Mouse (Mus musculus) retina, postnatal 1 day (tissue): ENCODE data around the gene Arhgap15.

ENCODE experiments used
- DNase-seq: peaks from one replicate; pipeline ENCODE4 v3.0.0-alpha.2; 2012

Gene Arhgap15

GRCm38 (mm10) chr2:43783759-43784735, 35.4 kb downstream of the Arhgap15 start:
- DNase-seq, result peak; percentile 64

GRCm38 (mm10) chr2:43786101-43786500, 37.5 kb downstream of the Arhgap15 start:
- peak; percentile 91 for DNase-seq

- DNase-seq, result peak; percentile 75
Measured at GRCm38 (mm10) chr2:43787141-43787540, 38.5 kb downstream of the Arhgap15 start.

- DNase-seq, result no peak
Measured at GRCm38 (mm10) chr2:43788484-43788883, 39.9 kb downstream of the Arhgap15 start.

- DNase-seq, result peak; percentile 18
Measured at GRCm38 (mm10) chr2:43790049-43790693, 41.5 kb downstream of the Arhgap15 start.

DNA sequence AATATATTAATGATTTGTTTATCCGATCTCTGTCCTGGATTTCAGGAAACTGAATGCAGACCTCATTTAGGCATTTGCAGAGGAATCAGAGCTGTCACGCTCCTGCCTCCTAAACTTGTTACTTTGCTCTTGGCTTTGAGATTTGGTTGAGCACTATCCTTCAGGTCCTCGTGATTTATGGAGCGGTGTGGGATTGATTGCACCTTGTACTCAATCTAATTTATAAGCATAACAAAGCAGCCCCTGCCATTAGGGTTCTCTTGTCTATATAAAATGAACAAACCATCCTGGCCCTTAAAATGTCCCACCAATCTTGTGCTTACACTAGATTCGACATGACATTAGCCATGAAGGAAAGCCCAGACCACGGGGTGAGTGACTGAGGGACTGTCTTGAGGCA, 43.0 kb downstream of the Arhgap15 start:
- no peak for DNase-seq

GRCm38 (mm10) chr2:43793105-43793504, 44.5 kb downstream of the Arhgap15 start:
- DNase-seq, result no peak

GRCm38 (mm10) chr2:43794700-43795099, 46.1 kb downstream of the Arhgap15 start:
- DNase-seq, result no peak

DNA sequence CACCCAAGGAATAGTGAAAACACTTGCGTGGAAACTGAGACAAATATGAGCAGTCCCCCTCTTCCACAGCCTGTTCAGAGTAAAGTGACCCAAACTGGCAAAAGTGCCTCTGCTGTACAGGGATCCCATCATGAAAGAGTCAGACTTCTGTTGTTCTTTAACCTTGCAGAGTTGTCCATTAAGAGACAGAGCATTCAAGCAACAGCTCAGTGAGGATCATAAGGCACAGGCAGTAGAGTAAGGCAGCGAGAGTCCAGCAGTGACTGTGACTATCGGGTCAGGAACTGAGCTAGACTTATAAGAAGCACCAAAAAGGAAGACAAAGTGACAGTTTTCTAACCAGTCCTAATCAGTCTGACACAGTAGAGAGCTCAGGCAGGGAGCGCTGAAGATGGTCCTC, 47.8 kb downstream of the Arhgap15 start:
- DNase-seq, result no peak

GRCm38 (mm10) chr2:43805960-43806744, 57.5 kb downstream of the Arhgap15 start:
- DNase-seq, result peak; percentile 43

- DNase-seq, result no peak
Measured at GRCm38 (mm10) chr2:43815896-43816787, 67.5 kb downstream of the Arhgap15 start.

DNA sequence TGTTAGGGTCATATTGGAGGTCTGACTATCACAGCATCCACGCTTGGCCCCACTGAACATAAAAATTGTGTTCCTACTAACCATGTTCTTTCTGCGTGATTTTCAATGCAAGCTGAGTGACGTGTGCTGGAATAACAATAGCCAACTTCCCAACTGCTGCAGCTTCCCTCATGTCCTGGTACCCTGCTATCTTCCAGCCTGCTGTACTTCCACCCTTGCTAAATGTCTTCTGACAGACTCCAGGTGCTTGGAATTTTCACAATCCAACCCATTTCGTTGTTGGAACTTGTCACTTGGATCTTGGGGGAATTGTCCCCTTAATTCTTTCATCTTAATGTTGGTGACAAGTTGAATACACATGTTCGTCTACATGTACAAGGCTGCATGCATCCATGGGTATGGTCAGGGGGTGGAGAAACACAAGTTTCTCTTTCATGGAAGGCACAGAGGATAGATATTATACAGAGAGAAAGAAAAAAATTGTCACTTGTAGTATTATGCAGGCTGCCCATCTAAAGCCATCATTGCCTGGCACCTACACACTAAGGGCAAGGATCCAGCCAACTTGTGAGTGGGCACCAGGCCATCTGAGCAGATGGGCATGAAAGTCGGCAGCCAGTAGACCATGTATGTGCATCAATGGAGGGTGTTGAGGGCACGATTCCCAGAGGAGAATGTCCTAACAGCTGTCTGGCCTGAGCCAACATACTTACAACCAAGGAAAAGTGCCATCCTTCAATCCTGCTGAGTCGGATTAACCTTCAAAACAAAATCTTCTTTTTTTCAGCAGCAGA, 68.4 kb downstream of the Arhgap15 start:
- DNase-seq, result no peak

DNA sequence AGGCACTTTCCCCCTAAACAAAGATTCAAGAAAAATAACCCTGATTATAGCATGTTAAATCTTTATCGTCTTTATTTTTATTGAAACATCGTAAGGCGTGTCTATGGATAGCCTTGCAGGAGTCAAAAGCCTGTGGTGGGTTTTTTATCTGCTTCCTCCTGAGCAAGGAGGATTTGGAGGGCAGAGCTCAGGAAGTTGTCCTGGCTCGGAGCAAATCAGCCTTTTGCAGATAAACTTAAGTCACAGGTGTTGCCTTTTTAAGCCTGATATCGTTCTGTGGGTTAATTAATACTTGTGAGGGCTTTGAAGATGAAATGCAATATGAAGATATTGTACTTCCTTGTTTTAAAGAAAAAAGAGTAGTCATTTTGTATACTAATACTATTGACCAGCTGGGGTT, 87.3 kb downstream of the Arhgap15 start:
- DNase-seq, result no peak

- no peak for DNase-seq
Measured at GRCm38 (mm10) chr2:43841644-43842043, 93.0 kb downstream of the Arhgap15 start.

- peak; percentile 52 for DNase-seq
Measured at GRCm38 (mm10) chr2:43851195-43851594, 102.6 kb downstream of the Arhgap15 start.

- DNase-seq, result no peak
Measured at GRCm38 (mm10) chr2:43862709-43863108, 114.1 kb downstream of the Arhgap15 start.

DNA sequence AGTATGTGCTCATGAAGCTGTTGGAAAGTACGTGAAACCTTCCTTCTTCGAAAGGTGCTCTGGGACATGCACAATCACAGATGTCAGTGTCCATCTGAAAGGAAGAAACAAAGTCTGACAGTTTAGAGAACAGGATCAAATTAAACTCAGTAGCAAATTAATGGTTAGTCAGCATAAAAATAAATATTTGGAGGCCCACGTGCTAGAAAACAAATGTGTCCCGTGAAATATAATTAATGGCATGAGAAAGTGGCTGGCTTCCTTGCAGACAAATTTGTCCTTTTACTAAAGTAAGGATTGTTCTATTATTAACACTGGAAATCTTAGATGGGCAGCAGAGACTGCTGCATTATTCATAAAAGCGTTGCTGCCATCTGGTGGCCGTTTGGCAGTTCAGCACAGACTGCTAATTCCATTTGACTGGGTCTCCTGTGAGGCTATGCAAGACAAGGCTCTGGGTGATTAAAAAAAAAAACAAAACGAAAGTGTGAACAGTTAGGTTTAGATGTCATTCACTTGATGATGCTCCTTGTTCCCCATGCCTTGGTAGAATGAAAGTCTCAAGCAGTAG, 153.9 kb downstream of the Arhgap15 start:
- peak; percentile 84 for DNase-seq

- DNase-seq, result no peak
Measured at GRCm38 (mm10) chr2:43907496-43907895, 158.9 kb downstream of the Arhgap15 start.

DNA sequence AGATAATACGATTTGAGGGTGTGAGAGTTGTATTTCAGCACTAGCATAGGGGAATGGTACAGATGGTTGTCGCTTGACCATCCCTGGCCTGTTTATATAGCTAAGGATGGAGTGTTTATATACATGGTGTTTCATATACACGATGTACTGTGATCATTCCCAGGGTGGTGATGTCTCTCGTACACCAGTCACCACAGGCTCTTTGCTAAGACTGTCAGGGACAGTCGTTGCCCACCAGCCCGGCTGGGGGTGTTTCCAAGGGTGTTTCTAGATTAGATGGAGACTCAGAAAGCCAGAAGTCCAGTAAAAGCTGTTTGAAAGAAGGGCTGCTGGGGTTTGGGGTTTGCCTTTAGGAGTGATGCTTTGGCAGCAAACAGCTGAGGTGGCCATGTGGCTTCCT, 165.5 kb downstream of the Arhgap15 start:
- DNase-seq, result no peak

- no peak for DNase-seq
Measured at GRCm38 (mm10) chr2:43923863-43924340, 175.3 kb downstream of the Arhgap15 start.

DNA sequence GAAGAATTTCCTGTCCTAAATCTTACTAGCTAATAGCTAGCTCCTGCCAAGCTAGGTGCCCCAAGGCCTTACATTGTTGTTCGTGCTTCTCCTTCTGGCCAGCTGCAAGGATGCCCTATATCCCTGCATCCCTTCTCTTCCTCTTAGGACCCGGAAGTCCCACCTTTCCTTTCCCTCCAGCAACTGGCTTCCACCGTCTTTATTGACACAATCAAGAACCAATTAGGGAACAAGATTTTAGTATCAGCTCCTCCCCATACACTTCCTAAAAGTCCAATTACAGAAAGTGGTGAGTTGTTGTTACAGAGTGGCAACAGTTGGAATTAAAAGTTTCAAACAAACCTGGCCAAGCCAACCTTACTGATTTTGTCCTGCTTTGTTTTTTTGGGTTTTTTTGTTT, 183.1 kb downstream of the Arhgap15 start:
- DNase-seq, result peak; percentile 2
